Mouse (Mus musculus) ES-Bruce4 (cell line): ENCODE measurements around the gene Nfkbib. TPM values are rescaled to one million over a fixed set of nuclear protein-coding genes. Genes with fewer than 3 reads are reported as not detected.
A peak's percentile ranks its signal among the peaks of the same experiment; 100 is the strongest.

Experiments
- H3K27ac ChIP-seq: 2 replicates; pipeline ENCODE4 v1.5.1; 2012; ENCODE audit warnings: low read length, inconsistent platforms; ENCODE audit not compliant: insufficient read depth
- H3K27me3 ChIP-seq: 2 replicates; pipeline ENCODE4 v1.6.1; 2012; ENCODE audit warnings: mild to moderate bottlenecking, low read length, inconsistent platforms; ENCODE audit not compliant: control insufficient read depth, poor library complexity, insufficient read depth, severe bottlenecking
- H3K36me3 ChIP-seq: 2 replicates; pipeline ENCODE4 v1.6.1; 2012; ENCODE audit warnings: inconsistent platforms, mild to moderate bottlenecking, low read length, moderate library complexity; ENCODE audit not compliant: control insufficient read depth, poor library complexity, insufficient read depth, severe bottlenecking
- H3K4me1 ChIP-seq: one replicate; pipeline ENCODE4 v1.8.1; 2011; ENCODE audit warnings: low read length; ENCODE audit not compliant: control insufficient read depth, insufficient read depth
- H3K4me3 ChIP-seq: 2 replicates; pipeline ENCODE4 v1.5.1; 2011; ENCODE audit warnings: low read depth, mild to moderate bottlenecking, low read length
- H3K9ac ChIP-seq: 2 replicates; pipeline ENCODE4 v1.6.1; 2012; ENCODE audit warnings: low read depth, mild to moderate bottlenecking, inconsistent platforms; ENCODE audit not compliant: poor library complexity, severe bottlenecking
- H3K9me3 ChIP-seq: replicated peaks from 2 replicates; pipeline ENCODE4 v1.6.1; 2012; ENCODE audit warnings: mild to moderate bottlenecking, low read length, inconsistent platforms; ENCODE audit not compliant: control insufficient read depth, poor library complexity, insufficient read depth, severe bottlenecking
- CTCF ChIP-seq: IDR thresholded peaks from one replicate; pipeline ENCODE4 v1.8.1; 2011; ENCODE audit warnings: low read depth, low read length
- EP300 ChIP-seq: IDR thresholded peaks from 2 replicates; pipeline ENCODE4 v1.6.1; 2011; ENCODE audit warnings: low read depth, low read length; ENCODE audit not compliant: insufficient read depth
- POLR2A ChIP-seq: IDR thresholded peaks from one replicate; pipeline ENCODE4 v1.8.1; 2011; ENCODE audit warnings: low read length; ENCODE audit not compliant: insufficient read depth
- polyA plus RNA-seq: library from polyadenylated mRNA; stranded (reverse); fragments of >200 nt; gene quantifications from 2 replicates; pipeline ENCODE4 v1.2.4, GENCODE M21; 2011; ENCODE audit warnings: low read depth; ENCODE audit not compliant: missing spikeins, insufficient read depth, insufficient read length

Nfkbib gene
- polyA plus RNA-seq, 1 experiment, result 23.8 TPM

GRCm38 (mm10) chr7:28720753-28721537, 46.4 kb downstream of the Nfkbib start:
- peaks cover 5% of the 10 kb centered on the region for H3K36me3 ChIP-seq

GRCm38 (mm10) chr7:28719650-28720049, 47.7 kb downstream of the Nfkbib start:
- H3K36me3 ChIP-seq, result 0 out of 2 replicates have a peak, but pooled peaks cover 2% of the 10 kb centered on the region
- peaks cover 8% of the 10 kb centered on the region for H3K9me3 ChIP-seq
- no peaks in the 10 kb centered on the region for H3K27me3 ChIP-seq
- peaks cover 6% of the 10 kb centered on the region for H3K4me1 ChIP-seq
- H3K9ac ChIP-seq, result no peak overlapping the region
- TF ChIP-seq CTCF, result no peak
- no peak for TF ChIP-seq POLR2A
- no peak for TF ChIP-seq EP300
- no peak overlapping the region for H3K4me3 ChIP-seq
- peak overlapping the region; percentile 68 for H3K27ac ChIP-seq

More at GRCm38 (mm10) chr7:28720753-28721537, 46.4 kb downstream of the Nfkbib start:
- H3K9me3 ChIP-seq, result peaks cover 17% of the 10 kb centered on the region
- H3K4me3 ChIP-seq, result no peak overlapping the region
- TF ChIP-seq POLR2A (no peak), CTCF (no peak), EP300 (no peak)
- peaks cover 6% of the 10 kb centered on the region for H3K4me1 ChIP-seq
- no peaks in the 10 kb centered on the region for H3K27me3 ChIP-seq
- H3K27ac ChIP-seq, result no peak overlapping the region
- H3K9ac ChIP-seq, result no peak overlapping the region

- peak; percentile 29; the same call in 1 of the 2 replicates for TF ChIP-seq EP300
- no peak for TF ChIP-seq CTCF
- TF ChIP-seq POLR2A, result no peak
- Histone ChIP-seq H3K4me3 (no peak overlapping the region), H3K9me3 (peaks cover 3% of the 10 kb centered on the region), H3K9ac (no peak overlapping the region), H3K36me3 (0 out of 2 replicates have a peak, but pooled peaks cover 2% of the 10 kb centered on the region), H3K27me3 (no peaks in the 10 kb centered on the region), H3K4me1 (peaks cover 6% of the 10 kb centered on the region), H3K27ac (peak overlapping the region; percentile 68)
Observed at GRCm38 (mm10) chr7:28719159-28719558, 48.2 kb downstream of the Nfkbib start.

GRCm38 (mm10) chr7:28717726-28718125, 49.6 kb downstream of the Nfkbib start:
- TF ChIP-seq EP300 (no peak), POLR2A (no peak), CTCF (no peak)
- H3K4me1 ChIP-seq, result peaks cover 8% of the 10 kb centered on the region

GRCm38 (mm10) chr7:28716590-28717281, 50.6 kb downstream of the Nfkbib start, which contains the start of gene Fbxo17:
TSS of gene Fbxo17 (plus strand) at chr7:28716804.
- Histone ChIP-seq H3K4me3 (peak within 1 kb of the TSS; percentile 73), H3K9me3 (no peaks in the 10 kb centered on the region), H3K9ac (peak within 1 kb of the TSS; percentile 93), H3K36me3 (no peaks in the 10 kb centered on the region), H3K4me1 (peaks cover 8% of the 10 kb centered on the region), H3K27ac (no peak within 1 kb of the TSS), H3K27me3 (no peaks in the 10 kb centered on the region)
- TF ChIP-seq POLR2A, result no peak
- no peak for TF ChIP-seq CTCF
- no peak for TF ChIP-seq EP300

More at GRCm38 (mm10) chr7:28717726-28718125, 49.6 kb downstream of the Nfkbib start:
- Histone ChIP-seq H3K9ac (peak overlapping the region; percentile 93), H3K4me3 (no peak overlapping the region), H3K36me3 (no peaks in the 10 kb centered on the region), H3K27me3 (no peaks in the 10 kb centered on the region), H3K27ac (no peak overlapping the region), H3K9me3 (no peaks in the 10 kb centered on the region)
